8 mouse cellular contexts compared by ENCODE assay signal in the genomic region with DNA sequence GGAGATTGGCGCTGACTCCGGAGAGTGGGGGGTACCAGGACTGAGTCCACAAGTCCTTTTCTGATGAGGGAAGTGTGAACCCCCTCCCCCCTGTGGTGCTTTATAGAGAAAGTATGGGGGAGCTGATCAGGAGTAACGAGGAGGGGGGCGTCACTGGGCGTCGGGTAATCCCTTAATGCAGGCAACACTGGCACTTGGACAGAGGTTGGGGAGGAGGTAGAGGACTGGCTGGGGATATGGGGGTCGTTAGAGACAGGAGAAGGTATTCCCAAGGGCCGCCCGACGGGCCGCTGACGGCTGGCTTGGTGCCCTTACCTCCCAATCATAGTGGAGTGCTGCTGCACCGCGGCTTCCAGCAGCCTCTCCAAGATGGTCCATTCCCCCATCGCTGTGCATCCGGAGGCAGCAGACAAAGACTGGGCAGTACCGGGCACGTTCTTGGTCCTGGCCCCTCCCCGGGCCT. TPM values are rescaled to one million over a fixed set of nuclear protein-coding genes. Genes with fewer than 3 reads are reported as not detected.
DNase-seq lines count a peak whose midpoint lies in the region; ATAC-seq and TF ChIP-seq lines count a peak whose summit lies in the region.
"Had no signal": no experiment of that assay in that cellular context is flagged by ENCODE, and none has a peak within 500 bp of the region (broad histone marks: within the 10 kb centered on the region; RNA-seq: fewer than 3 reads in every experiment).

No protein-coding gene starts in this region.

- 4% methylated on average over 19 of the region's 19 CpGs for WGBS in liver, embryonic 11.5 days
- WGBS in embryonic facial prominence, embryonic 10.5 days, result 3% methylated on average over 19 of the region's 19 CpGs
- whole genome bisulfite sequencing in hindbrain, postnatal 0 days, result 3% methylated on average over 19 of the region's 19 CpGs
- 2% methylated on average over 19 of the region's 19 CpGs for WGBS in olfactory bulb, adult 2 months

- H3K4me2 ChIP-seq in liver, embryonic 11.5 days, result no peak overlapping the region; the same call in 1 of the 2 replicates
- peak overlapping the region; percentile 70 for H3K4me2 ChIP-seq in hindbrain, postnatal 0 days (ENCODE audit: low read depth, low read length)

- H3K36me3 ChIP-seq in liver, embryonic 11.5 days (ENCODE audit: control insufficient read depth, insufficient read depth, low read length), result no peaks in the 10 kb centered on the region
- H3K36me3 ChIP-seq in embryonic facial prominence, embryonic 10.5 days (replicated peaks), result no peaks in the 10 kb centered on the region
- no peaks in the 10 kb centered on the region for H3K36me3 ChIP-seq in hindbrain, postnatal 0 days (ENCODE audit: insufficient read depth, low read length)

- no peaks in the 10 kb centered on the region for H3K9me3 ChIP-seq in liver, embryonic 11.5 days (ENCODE audit: control insufficient read depth, low read length)
- H3K9me3 ChIP-seq in embryonic facial prominence, embryonic 10.5 days, result no peaks in the 10 kb centered on the region
- no peaks in the 10 kb centered on the region for H3K9me3 ChIP-seq in hindbrain, postnatal 0 days (ENCODE audit: low read length)

- TF ChIP-seq CTCF in hindbrain, postnatal 0 days (IDR thresholded peaks at IDR 0.05; ENCODE audit: low read depth), result no peak
- TF ChIP-seq CTCF in olfactory bulb, adult 2 months (IDR thresholded peaks at IDR 0.05; ENCODE audit: insufficient read depth, low read depth, low read length), result no peak

- no peak for ATAC-seq in liver, embryonic 11.5 days (replicated peaks; ENCODE audit: low FRiP score)
- peak; percentile 82 for ATAC-seq in hindbrain, postnatal 0 days
- ATAC-seq in monocyte, adult 5-6 weeks (replicated peaks; ENCODE audit: insufficient number of reproducible peaks, low FRiP score, low TSS enrichment, poor library complexity, severe bottlenecking), result no peak

- H3K4me1 ChIP-seq in liver, embryonic 11.5 days (replicated peaks; ENCODE audit: control insufficient read depth, insufficient read depth, low read length), result no peaks in the 10 kb centered on the region
- H3K4me1 ChIP-seq in embryonic facial prominence, embryonic 10.5 days, result peaks cover 12% of the 10 kb centered on the region
- H3K4me1 ChIP-seq in hindbrain, postnatal 0 days (ENCODE audit: insufficient read depth, low read length), result 0 out of 2 replicates have a peak, but pooled peaks cover 3% of the 10 kb centered on the region
- H3K4me1 ChIP-seq in olfactory bulb, adult 2 months (ENCODE audit: control insufficient read depth, insufficient read depth, low read length), result no peaks in the 10 kb centered on the region; the same call in 1 of the 2 replicates

- H3K27me3 ChIP-seq in liver, embryonic 11.5 days (replicated peaks; ENCODE audit: control insufficient read depth, insufficient read depth, low read length), result peaks cover 41% of the 10 kb centered on the region
- H3K27me3 ChIP-seq in embryonic facial prominence, embryonic 10.5 days (replicated peaks; ENCODE audit: low read depth, poor library complexity, severe bottlenecking), result peaks cover 46% of the 10 kb centered on the region
- H3K27me3 ChIP-seq in hindbrain, postnatal 0 days (ENCODE audit: insufficient read depth, low read length), result 0 out of 2 replicates have a peak, but pooled peaks cover 5% of the 10 kb centered on the region

- H3K4me3 ChIP-seq in liver, embryonic 11.5 days (ENCODE audit: low read depth, low read length), result no peak overlapping the region
- H3K4me3 ChIP-seq in embryonic facial prominence, embryonic 10.5 days, result peak overlapping the region; percentile 63
- peak overlapping the region; percentile 69 for H3K4me3 ChIP-seq in hindbrain, postnatal 0 days (ENCODE audit: low read length)
- H3K4me3 ChIP-seq in olfactory bulb, adult 2 months (ENCODE audit: insufficient read depth, low read depth, low read length), result peak overlapping the region; percentile 70

- no peak overlapping the region for H3K27ac ChIP-seq in liver, embryonic 11.5 days (ENCODE audit: low read depth, low read length)
- H3K27ac ChIP-seq in embryonic facial prominence, embryonic 10.5 days (replicated peaks), result no peak overlapping the region
- H3K27ac ChIP-seq in hindbrain, postnatal 0 days, result peak overlapping the region; percentile 87
- peak overlapping the region; percentile 75 for H3K27ac ChIP-seq in olfactory bulb, adult 2 months (ENCODE audit: insufficient read depth, low read depth, low read length)
- H3K27ac ChIP-seq: liver, embryonic 14.5 days had no signal

- no peak for TF ChIP-seq POLR2A in olfactory bulb, adult 2 months (IDR thresholded peaks at IDR 0.05; ENCODE audit: insufficient read depth, low read depth, low read length)

- H3K9ac ChIP-seq in liver, embryonic 11.5 days (ENCODE audit: low read depth, low read length), result no peak overlapping the region
- H3K9ac ChIP-seq in hindbrain, postnatal 0 days (replicated peaks; ENCODE audit: low read length), result peak overlapping the region; percentile 79
- H3K9ac ChIP-seq: liver, embryonic 14.5 days had no signal

- DNase-seq in liver, embryonic 11.5 days (ENCODE audit: low spot score), result peak; percentile 32
- DNase-seq in liver, result no peak
- DNase-seq in embryonic facial prominence, embryonic 10.5 days (ENCODE audit: low spot score), result peak; percentile 30
- peak; percentile 60 for DNase-seq in hindbrain, postnatal 0 days (ENCODE audit: low spot score)
- DNase-seq in layer of hippocampus, postnatal 36 days, result no peak

RNA-seq across cellular contexts. Expression of gene Gjd2, which starts 0.6 kb away (rescaled TPM):
- not detected in 2 replicates for polyA plus RNA-seq in liver, embryonic 11.5 days (2014; fragmentation: Nextera tagmentation; extraction: Ambion mirVana)
- polyA plus RNA-seq in embryonic facial prominence, embryonic 10.5 days (2016; fragmentation: Nextera tagmentation; extraction: Ambion mirVana), result 0.08 and 0.15 TPM in 2 replicates
- total RNA-seq in hindbrain, postnatal 0 days (2014; rRNA removed), result 58.7 and 60.8 TPM in 2 replicates
- 11.9 and 12.8 TPM in 2 replicates for polyA plus RNA-seq in hindbrain, postnatal 0 days (2015; fragmentation: Nextera tagmentation; extraction: Ambion mirVana)
- polyA plus RNA-seq in olfactory bulb, adult 2 months (2012; ENCODE audit: insufficient read depth, insufficient read length, low replicate concordance, missing spikeins), result not detected in 2 replicates
- total RNA-seq in monocyte, adult 5-6 weeks (2017), result not detected in 3 replicates
- total RNA-seq in layer of hippocampus, postnatal 36 days (2021), result 1 to 10 TPM; 5.2 to 6.6 TPM
- polyA plus RNA-seq: liver, embryonic 14.5 days had no signal

RNA-seq across cellular contexts. Expression of gene Actc1, which starts 40.6 kb away (rescaled TPM):
- 40.9 and 96.3 TPM in 2 replicates for polyA plus RNA-seq in liver, embryonic 11.5 days (2014; fragmentation: Nextera tagmentation; extraction: Ambion mirVana)
- polyA plus RNA-seq in embryonic facial prominence, embryonic 10.5 days (2016; fragmentation: Nextera tagmentation; extraction: Ambion mirVana), result 9.6 and 20.1 TPM in 2 replicates
- 1.6 and 7.5 TPM in 2 replicates for total RNA-seq in hindbrain, postnatal 0 days (2014; rRNA removed)
- 0.48 and 0.91 TPM in 2 replicates for polyA plus RNA-seq in hindbrain, postnatal 0 days (2015; fragmentation: Nextera tagmentation; extraction: Ambion mirVana)
- not detected in 2 replicates for polyA plus RNA-seq in olfactory bulb, adult 2 months (2012; ENCODE audit: insufficient read depth, insufficient read length, low replicate concordance, missing spikeins)
- not detected in 3 replicates for total RNA-seq in monocyte, adult 5-6 weeks (2017)
- not detected for total RNA-seq in layer of hippocampus, postnatal 36 days (2021)

Comparison
In these comparisons a context has a peak if more than half of its experiments do, and no peak if none do; other contexts are left out.
1. DNase-seq: peak in liver, embryonic 11.5 days (single experiment), embryonic facial prominence, embryonic 10.5 days (single experiment) and hindbrain, postnatal 0 days (single experiment); none in liver (single experiment) and layer of hippocampus, postnatal 36 days (0 of 2).
2. H3K27ac ChIP-seq: peak in hindbrain, postnatal 0 days (single experiment) and olfactory bulb, adult 2 months (single experiment); none in liver, embryonic 11.5 days (single experiment) and embryonic facial prominence, embryonic 10.5 days (single experiment).
3. RNA of gene Gjd2, which starts 0.6 kb away (polyA plus RNA-seq): 11.9 to 12.8 TPM in hindbrain, postnatal 0 days; 0.08 to 0.15 TPM in embryonic facial prominence, embryonic 10.5 days, not detected in liver, embryonic 11.5 days and not detected in olfactory bulb, adult 2 months; every median in the first group is over 10 times any median in the second.